Mouse (Mus musculus): ENCODE data around the gene Fam124b. TPM values are rescaled to one million over a fixed set of nuclear protein-coding genes. Genes with fewer than 3 reads are reported as not detected.

Fam124b gene
- 0.19 and 0.46 TPM in 2 replicates for polyA plus RNA-seq (2012; rRNA removed)

GRCm38 (mm10) chr1:80218268-80218667 lies at the start of gene Fam124b:
Gene Fam124b, minus strand, starts transcription at chr1:80218473.

Other genes starting within 250 kb of the Fam124b start
- 3.9 and 5.6 TPM in 2 replicates for gene Cul3, start 122.0 kb upstream of the Fam124b start, polyA plus RNA-seq (2012; rRNA removed)
- not detected in 2 replicates for gene Gm45261, start 243.0 kb upstream of the Fam124b start, polyA plus RNA-seq (2012; rRNA removed)

Measured in ovary, adult 2 months (tissue).